Mouse (Mus musculus) olfactory bulb, adult 2 months (tissue): Measurements from ENCODE around the gene Odf3. TPM values are rescaled to one million over a fixed set of nuclear protein-coding genes. Genes with fewer than 3 reads are reported as not detected.
A peak's percentile ranks its signal among the peaks of the same experiment; 100 is the strongest.

Experiments
- H3K27ac ChIP-seq: fragments of 200-500 bp; 2 replicates; pipeline ENCODE4 v1.5.1; 2012; ENCODE audit warnings: low read depth, low read length; ENCODE audit not compliant: insufficient read depth
- H3K4me1 ChIP-seq: fragments of 200-500 bp; 2 replicates; pipeline ENCODE4 v1.6.1; 2012; ENCODE audit warnings: low read length; ENCODE audit not compliant: control insufficient read depth, insufficient read depth
- H3K4me3 ChIP-seq: fragments of 200-500 bp; 2 replicates; pipeline ENCODE4 v1.5.1; 2012; ENCODE audit warnings: mild to moderate bottlenecking, low read depth, low read length, moderate library complexity; ENCODE audit not compliant: insufficient read depth
- CTCF ChIP-seq: fragments of 200-500 bp; IDR thresholded peaks from 2 replicates; pipeline ENCODE4 v1.5.1; 2012; ENCODE audit warnings: low read depth, mild to moderate bottlenecking, low read length, moderate library complexity; ENCODE audit not compliant: insufficient read depth
- POLR2A ChIP-seq: fragments of 200-500 bp; IDR thresholded peaks from 2 replicates; pipeline ENCODE4 v1.6.1; 2012; ENCODE audit warnings: mild to moderate bottlenecking, low read depth, low read length, moderate library complexity; ENCODE audit not compliant: insufficient read depth
- WGBS: fragments of 180-500 bp; shearing (Covaris S2); methylation state at CpG from one replicate; pipeline ENCODE4 v1.1.7; 2018; 5-methylcytosine and 5-hydroxymethylcytosine counted together
- polyA plus RNA-seq: library from polyadenylated mRNA; stranded (reverse); fragments of >200 nt; gene quantifications from 2 replicates; pipeline ENCODE4 v1.2.4, GENCODE M21; 2012; ENCODE audit warnings: low replicate concordance; ENCODE audit not compliant: missing spikeins, insufficient read depth, insufficient read length

Gene Odf3
- polyA plus RNA-seq, 1 experiment = not detected

DNA sequence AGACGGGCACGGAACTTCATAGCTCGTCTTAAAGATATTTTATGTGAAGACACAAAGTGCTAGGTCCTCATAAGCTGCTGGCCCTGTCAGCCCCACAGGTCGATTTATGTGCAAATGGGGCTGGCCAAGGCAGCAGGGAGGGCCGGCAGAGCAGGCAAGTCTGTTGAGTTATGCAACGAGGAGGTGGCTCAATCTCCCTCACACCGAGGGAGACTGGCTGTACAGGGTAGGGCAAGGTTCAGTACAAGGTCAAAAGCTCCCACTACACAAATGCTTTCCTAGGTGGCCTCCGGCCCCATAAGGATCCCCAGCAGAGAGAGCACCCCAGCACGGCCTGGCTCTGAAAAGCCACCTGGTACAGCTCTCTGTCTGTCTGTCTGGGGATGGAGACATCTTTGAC is 5.8 kb downstream of the Odf3 start:
- WGBS = 82% methylated on average over 9 of the region's 9 CpGs
- TF ChIP-seq CTCF = no peak
- TF ChIP-seq POLR2A = no peak
- H3K27ac ChIP-seq = no peak overlapping the region
- peaks cover 18% of the 10 kb centered on the region for H3K4me1 ChIP-seq
- no peak overlapping the region for H3K4me3 ChIP-seq

DNA sequence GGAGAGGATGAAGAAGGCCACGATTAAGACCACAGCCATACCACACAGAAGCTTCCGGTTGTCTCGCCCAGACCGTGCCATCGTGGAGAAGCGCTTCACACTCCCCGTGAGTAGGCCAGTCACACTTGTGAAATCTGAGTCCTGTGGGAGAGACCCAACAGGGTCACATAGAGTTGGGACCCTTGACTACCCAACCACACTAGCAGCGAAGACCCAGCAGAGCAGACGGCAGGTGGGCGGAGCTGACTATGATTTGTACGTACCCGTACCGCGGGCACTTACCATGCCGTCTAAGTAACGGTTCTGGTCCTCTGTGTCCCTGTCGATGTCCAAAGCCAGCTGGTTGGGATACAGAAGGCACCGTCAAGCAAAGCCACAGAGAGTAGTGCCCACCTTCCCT is 6.9 kb downstream of the Odf3 start:
- Histone ChIP-seq H3K4me1 (peaks cover 29% of the 10 kb centered on the region), H3K27ac (no peak overlapping the region), H3K4me3 (no peak overlapping the region)
- TF ChIP-seq CTCF (no peak), POLR2A (no peak)
- WGBS = 92% methylated on average over 18 of the region's 18 CpGs

DNA sequence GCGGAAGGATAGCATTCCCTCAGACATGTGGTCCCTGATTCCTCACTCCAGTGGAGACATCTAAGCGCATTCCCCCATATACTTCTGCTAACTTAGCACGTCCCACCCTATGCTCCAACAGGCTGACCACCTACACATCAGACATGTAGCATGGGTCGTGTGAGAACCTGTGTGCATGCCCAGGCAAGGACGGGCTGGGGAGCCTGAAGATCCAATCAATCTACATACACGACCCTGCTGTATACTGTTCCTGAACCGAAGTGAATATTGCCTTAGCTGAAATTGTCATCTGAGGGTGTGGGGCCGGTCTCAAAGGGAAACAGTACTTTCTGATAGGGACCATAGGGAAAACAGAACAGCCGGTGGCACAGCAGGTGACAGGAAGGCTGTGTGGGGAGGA is 7.6 kb downstream of the Odf3 start:
- H3K4me3 ChIP-seq = peak overlapping the region; percentile 71; the same call in 1 of the 2 replicates
- H3K27ac ChIP-seq = no peak overlapping the region
- 65% methylated on average over 9 of the region's 9 CpGs for WGBS
- peaks cover 32% of the 10 kb centered on the region for H3K4me1 ChIP-seq
- TF ChIP-seq POLR2A (no peak), CTCF (no peak)

DNA sequence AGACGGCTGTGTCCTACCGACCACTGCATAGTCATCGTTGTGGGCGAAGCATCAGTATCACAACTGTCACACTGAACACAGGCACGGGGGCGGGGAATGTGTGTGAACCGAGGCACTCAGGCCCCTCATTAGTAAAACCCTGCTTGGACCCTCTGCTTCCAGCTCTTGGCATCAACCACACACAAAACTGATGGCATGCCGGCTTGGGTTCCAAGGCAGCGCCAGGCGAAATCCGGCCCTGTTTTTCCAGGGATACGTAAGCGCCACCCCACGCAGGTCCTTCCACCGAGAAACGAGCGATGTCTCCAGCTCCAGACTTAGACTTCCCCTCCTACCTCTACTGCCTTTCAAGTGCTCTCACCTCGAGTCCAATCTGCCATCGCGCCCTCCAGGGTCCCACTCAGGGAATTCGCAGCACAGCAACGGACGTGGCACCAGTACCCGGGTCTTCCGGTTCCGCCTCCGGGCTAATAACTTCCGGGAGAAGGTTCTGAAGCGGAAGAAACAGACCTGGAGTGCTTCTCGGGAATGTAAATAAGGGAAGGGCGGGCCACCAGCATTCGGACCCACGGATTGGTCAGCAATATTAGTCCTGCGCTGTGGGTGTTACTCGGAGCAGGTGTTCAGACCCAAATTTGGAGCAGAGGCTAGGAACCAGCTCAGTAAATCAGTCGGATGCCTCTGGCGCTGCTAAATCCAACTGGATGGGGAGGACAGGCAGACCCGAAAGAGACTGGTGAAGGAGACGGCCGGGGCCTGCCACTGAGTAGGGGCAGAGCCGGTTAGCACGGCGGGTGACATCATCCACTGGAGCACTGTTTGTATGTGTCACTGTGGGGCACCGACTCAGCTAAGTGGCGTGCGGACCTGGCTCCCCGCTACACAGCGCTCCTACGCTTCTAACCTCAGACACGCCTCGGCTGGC is 8.5 kb downstream of the Odf3 start, which contains the start of gene Gm45785:
TSS of gene Gm45785 (minus strand) at position 472 of the 925 bp plus-strand sequence.
- Histone ChIP-seq H3K27ac (peak within 1 kb of the TSS; percentile 68), H3K4me3 (peak within 1 kb of the TSS; percentile 71), H3K4me1 (peaks cover 32% of the 10 kb centered on the region)
- WGBS = under 1% methylated on average over 51 of the region's 51 CpGs
- no peak for TF ChIP-seq CTCF
- peak; percentile 55; the same call in 1 of the 2 replicates for TF ChIP-seq POLR2A

DNA sequence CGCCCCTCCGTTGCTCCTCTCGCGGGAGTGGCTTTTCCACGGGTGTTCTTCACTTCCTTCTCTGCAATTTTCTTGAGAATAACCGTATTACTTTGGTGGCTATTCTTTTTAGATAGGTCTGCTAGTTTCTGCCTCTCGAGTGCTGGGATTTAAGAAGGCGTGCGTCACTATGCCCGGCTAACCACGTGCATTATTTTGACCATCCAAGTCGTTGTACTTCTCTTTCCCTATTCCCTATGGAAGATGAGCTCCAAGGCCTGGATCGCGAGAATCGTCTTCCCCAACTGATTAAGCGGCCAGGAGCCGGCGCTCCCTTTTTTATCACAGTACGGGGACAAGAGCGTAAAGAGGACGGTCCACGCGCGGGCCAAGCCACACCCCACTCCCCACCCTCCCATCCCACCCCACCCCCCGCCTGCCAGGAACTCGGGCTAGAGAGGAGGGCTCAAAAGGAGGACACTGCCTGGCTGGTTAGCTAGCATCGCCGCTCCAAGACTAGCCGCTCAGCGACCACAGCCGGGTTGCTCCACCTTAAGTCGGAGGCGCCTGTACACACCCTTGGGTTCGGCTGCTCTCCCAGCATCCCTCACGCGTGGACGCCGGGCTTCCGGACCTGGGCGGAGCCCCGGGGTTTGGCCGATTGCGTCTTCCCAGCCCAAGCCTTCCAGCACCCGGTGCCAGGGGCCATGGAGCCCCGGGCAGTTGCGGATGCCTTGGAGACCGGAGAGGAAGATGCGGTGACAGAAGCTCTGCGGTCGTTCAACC is 9.4 kb downstream of the Odf3 start, which contains the start of gene Ric8a:
TSS of gene Ric8a (plus strand) at position 173 of the 765 bp plus-strand sequence.
- TF ChIP-seq CTCF (no peak), POLR2A (peak; percentile 64)
- WGBS = under 1% methylated on average over 50 of the region's 50 CpGs

DNA sequence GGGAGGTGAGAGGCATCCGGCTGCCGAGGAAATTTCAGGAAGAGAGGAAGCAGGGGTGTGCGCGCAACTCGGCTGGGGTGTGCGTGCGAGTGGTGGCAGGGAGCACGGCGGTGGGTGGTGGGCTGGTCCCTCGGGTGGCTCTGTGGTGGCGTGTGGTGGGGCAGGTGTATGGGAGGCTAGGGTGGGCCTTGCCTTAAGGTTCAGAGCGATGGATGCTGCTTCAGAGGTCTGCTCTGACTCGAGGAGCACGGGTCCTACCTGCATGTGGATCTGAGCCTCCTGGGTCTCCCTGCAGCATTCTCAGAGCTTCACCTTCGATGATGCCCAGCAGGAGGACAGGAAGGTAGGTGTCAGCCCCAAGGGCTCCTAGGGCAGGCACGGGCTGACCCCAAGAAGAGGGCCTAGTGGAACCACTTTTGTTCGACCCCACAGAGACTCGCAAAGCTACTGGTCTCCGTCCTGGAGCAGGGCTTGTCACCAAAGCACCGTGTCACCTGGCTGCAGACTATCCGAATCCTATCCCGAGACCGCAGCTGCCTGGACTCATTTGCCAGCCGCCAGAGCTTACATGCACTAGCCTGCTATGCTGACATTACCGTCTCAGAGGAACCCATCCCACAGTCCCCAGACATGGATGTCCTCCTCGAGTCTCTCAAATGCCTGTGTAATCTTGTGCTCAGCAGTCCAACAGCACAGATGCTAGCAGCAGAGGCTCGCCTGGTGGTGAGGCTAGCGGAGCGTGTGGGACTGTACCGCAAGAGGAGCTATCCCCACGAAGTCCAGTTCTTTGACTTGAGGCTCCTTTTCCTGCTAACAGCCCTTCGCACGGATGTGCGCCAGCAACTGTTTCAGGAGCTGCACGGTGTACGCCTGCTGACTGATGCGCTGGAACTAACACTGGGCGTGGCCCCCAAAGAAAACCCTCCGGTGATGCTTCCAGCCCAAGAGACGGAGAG is 10.2 kb downstream of the Odf3 start, which contains the start of gene Bet1l:
TSS of gene Bet1l (minus strand) at position 28 of the 956 bp plus-strand sequence.
- 25% methylated on average over 40 of the region's 40 CpGs for WGBS
- Histone ChIP-seq H3K27ac (peak within 1 kb of the TSS; percentile 68), H3K4me1 (peaks cover 32% of the 10 kb centered on the region), H3K4me3 (peak within 1 kb of the TSS; percentile 71)
- TF ChIP-seq POLR2A (no peak), CTCF (no peak)

More for the DNA sequence above, 9.4 kb downstream of the Odf3 start, which contains the start of gene Ric8a:
- peak within 1 kb of the TSS; percentile 71 for H3K4me3 ChIP-seq
- H3K27ac ChIP-seq = peak within 1 kb of the TSS; percentile 68
- H3K4me1 ChIP-seq = peaks cover 32% of the 10 kb centered on the region

DNA sequence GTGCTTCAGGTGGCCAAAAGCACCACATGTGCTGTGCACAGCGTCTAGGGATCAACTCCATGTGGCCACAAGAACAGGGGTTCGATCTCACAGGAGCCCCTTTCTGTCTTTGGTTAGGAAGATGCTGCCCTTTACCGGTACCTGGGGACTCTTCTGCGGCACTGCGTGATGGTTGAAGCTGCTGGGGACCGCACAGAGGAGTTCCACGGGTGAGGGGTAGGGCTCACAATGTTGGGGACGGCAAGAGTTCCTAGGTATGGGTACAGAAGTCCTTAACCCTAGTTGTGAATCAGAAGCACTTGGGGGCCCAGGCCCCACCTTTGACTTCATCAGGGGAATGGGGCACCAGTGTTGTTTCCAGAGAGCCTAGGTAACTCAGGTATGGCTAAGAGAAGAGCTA is 11.1 kb downstream of the Odf3 start:
- Histone ChIP-seq H3K4me1 (peaks cover 32% of the 10 kb centered on the region), H3K4me3 (peak overlapping the region; percentile 71; the same call in 1 of the 2 replicates), H3K27ac (no peak overlapping the region)
- TF ChIP-seq CTCF = no peak
- no peak for TF ChIP-seq POLR2A
- 94% methylated on average over 8 of the region's 8 CpGs for WGBS

DNA sequence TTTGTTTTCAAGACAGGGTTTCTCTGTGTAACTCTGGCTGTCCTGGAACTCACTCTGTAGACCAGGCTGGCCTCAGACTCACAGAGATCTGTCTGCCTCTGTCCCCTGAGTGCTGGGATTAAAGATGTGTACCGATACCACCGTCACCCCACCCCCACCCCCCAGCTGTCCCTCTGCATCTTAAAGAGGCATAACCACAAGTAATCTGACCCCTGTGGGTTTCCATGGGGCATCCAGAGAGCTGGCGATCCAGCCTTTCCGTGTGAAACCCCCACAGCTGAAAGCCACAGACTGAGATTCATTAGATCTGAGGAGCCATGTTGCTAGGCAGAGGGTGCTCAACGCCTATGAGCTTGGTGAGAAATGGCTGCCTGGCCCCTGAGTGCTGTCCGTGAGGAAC is 12.4 kb downstream of the Odf3 start:
- Histone ChIP-seq H3K4me1 (peaks cover 29% of the 10 kb centered on the region), H3K27ac (no peak overlapping the region), H3K4me3 (no peak overlapping the region)
- whole genome bisulfite sequencing = 79% methylated on average over 6 of the region's 6 CpGs
- TF ChIP-seq CTCF = no peak
- no peak for TF ChIP-seq POLR2A
